Mouse (Mus musculus) kidney, adult 10 weeks (tissue): ENCODE data around the gene Casp14. TPM values are rescaled to one million over a fixed set of nuclear protein-coding genes. Genes with fewer than 3 reads are reported as not detected.

Experiments
- polyA plus RNA-seq: library from polyadenylated mRNA; stranded (reverse); fragments of 350-450 nt; fragmentation: Illumina TruSeq; extraction: RNeasy Lipid Tissue Mini Kit (QIAGEN cat#74804); gene quantifications from one replicate; pipeline ENCODE4 v1.2.3, GENCODE M21; 2014; ENCODE audit warnings: low read depth, low replicate concordance

Casp14 gene
- polyA plus RNA-seq, result not detected

DNA sequence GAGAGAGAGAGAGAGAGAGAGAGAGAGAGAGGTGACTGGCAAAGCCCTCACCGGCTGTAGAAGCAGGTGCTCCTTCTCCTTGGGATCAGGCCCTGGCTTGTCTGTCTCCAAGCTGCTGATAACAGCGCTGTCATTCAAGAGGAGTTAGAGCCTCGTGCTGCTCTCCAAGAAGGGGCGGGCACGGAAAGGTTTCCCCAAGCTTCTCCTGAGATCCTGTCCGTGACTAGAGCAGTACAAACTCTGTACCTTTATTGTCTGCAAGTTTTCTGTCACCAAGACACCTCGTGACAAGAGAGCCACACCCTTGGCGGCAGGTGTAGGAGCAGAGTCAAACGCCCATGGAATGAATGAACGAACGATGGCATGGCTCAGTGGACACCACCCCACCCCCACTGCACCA lies at the start of gene Casp14:
Casp14 (minus strand) TSS at position 239 of the 400 bp plus-strand sequence.

GRCm38 (mm10) chr10:78752452-78753191 lies 34.5 kb upstream of the Casp14 start, which contains the start of gene Ccdc105:
TSS of gene Ccdc105 (minus strand) at chr10:78753065.

Other genes with a start within 250 kb of the Casp14 start
- gene Olfr1358, start 200.9 kb downstream of the Casp14 start, polyA plus RNA-seq, result not detected
- gene Ilvbl, start 143.9 kb downstream of the Casp14 start, polyA plus RNA-seq, result 5.6 TPM
- gene Syde1, start 126.3 kb downstream of the Casp14 start, polyA plus RNA-seq, result 7.0 TPM
- not detected for gene Olfr1357, start 100.2 kb downstream of the Casp14 start, polyA plus RNA-seq
- not detected for gene Ccdc105, start 34.8 kb upstream of the Casp14 start, polyA plus RNA-seq
- gene Slc1a6, start 62.2 kb upstream of the Casp14 start, polyA plus RNA-seq, result not detected
- not detected for gene Olfr1356, start 133.9 kb upstream of the Casp14 start, polyA plus RNA-seq
- gene Olfr1355, start 157.2 kb upstream of the Casp14 start, polyA plus RNA-seq, result not detected
- not detected for gene Olfr1354, start 194.9 kb upstream of the Casp14 start, polyA plus RNA-seq
- not detected for gene Olfr8, start 232.3 kb upstream of the Casp14 start, polyA plus RNA-seq
- gene Olfr1353, start 245.0 kb upstream of the Casp14 start, polyA plus RNA-seq, result not detected